Mouse (Mus musculus) forebrain, embryonic 10.5 days (tissue): ENCODE data around the gene Siglec1. TPM values are rescaled to one million over a fixed set of nuclear protein-coding genes. Genes with fewer than 3 reads are reported as not detected.
"Not testable (repeated sequence)": the region's sequence is repeated elsewhere in the genome, so short reads cannot be mapped to it uniquely, and the experiment has no call there.

Experiments
- DNase-seq: peaks from one replicate; pipeline ENCODE4 v3.0.0-alpha.2; 2017; ENCODE audit warnings: low spot score; ENCODE audit errors: extremely low spot score
- H3K27ac ChIP-seq: fragments of 300-500 bp; sonication (generic); 2 replicates; pipeline ENCODE4 v1.5.1; 2016; ENCODE audit warnings: mild to moderate bottlenecking
- H3K27me3 ChIP-seq: fragments of 300-500 bp; sonication (generic); 2 replicates; pipeline ENCODE4 v1.6.1; 2016; ENCODE audit warnings: mild to moderate bottlenecking; ENCODE audit not compliant: poor library complexity, severe bottlenecking
- H3K36me3 ChIP-seq: fragments of 300-500 bp; sonication (generic); replicated peaks from 2 replicates; pipeline ENCODE4 v1.6.1; 2016; ENCODE audit warnings: mild to moderate bottlenecking, moderate library complexity
- H3K4me1 ChIP-seq: fragments of 300-500 bp; sonication (generic); 2 replicates; pipeline ENCODE4 v1.6.1; 2016
- H3K4me3 ChIP-seq: fragments of 300-500 bp; sonication (generic); 2 replicates; pipeline ENCODE4 v1.5.1; 2016; ENCODE audit warnings: mild to moderate bottlenecking, moderate library complexity
- H3K9me3 ChIP-seq: fragments of 300-500 bp; sonication (generic); 2 replicates; pipeline ENCODE4 v1.6.1; 2016; ENCODE audit warnings: mild to moderate bottlenecking, moderate library complexity
- WGBS: fragments of 180-500 bp; shearing (Covaris S2); methylation state at CpG from one replicate; pipeline ENCODE4 v1.1.7; 2016; 5-methylcytosine and 5-hydroxymethylcytosine counted together
- polyA plus RNA-seq: library from polyadenylated mRNA; unstranded; fragments of >200 nt; fragmentation: Nextera tagmentation; extraction: Ambion mirVana; gene quantifications from 2 replicates; pipeline ENCODE4 v1.2.1, GENCODE M21; 2016

Gene Siglec1
- polyA plus RNA-seq, 1 experiment from 2014 or later, result 0.12 TPM

- H3K27ac ChIP-seq, result peak overlapping the region; percentile 91
- WGBS, result 39% methylated on average over 9 of the region's 9 CpGs
- peaks cover 28% of the 10 kb centered on the region for H3K27me3 ChIP-seq
- H3K4me1 ChIP-seq, result peaks cover 37% of the 10 kb centered on the region
- DNase-seq, result no peak
- no peaks in the 10 kb centered on the region for H3K36me3 ChIP-seq
- no peaks in the 10 kb centered on the region for H3K9me3 ChIP-seq
- H3K4me3 ChIP-seq, result peak overlapping the region; percentile 65
Observed at GRCm38 (mm10) chr2:131125964-131126815, 39.6 kb upstream of the Siglec1 start.

GRCm38 (mm10) chr2:131125157-131125963, 38.8 kb upstream of the Siglec1 start:
- no peak overlapping the region for H3K4me3 ChIP-seq
- no peaks in the 10 kb centered on the region for H3K9me3 ChIP-seq
- H3K27me3 ChIP-seq, result peaks cover 28% of the 10 kb centered on the region
- WGBS, result 90% methylated on average over 9 of the region's 9 CpGs
- DNase-seq, result no peak
- peak overlapping the region; percentile 12; the same call in 1 of the 2 replicates for H3K27ac ChIP-seq
- peaks cover 37% of the 10 kb centered on the region for H3K4me1 ChIP-seq
- no peaks in the 10 kb centered on the region for H3K36me3 ChIP-seq

GRCm38 (mm10) chr2:131124166-131124565, 37.6 kb upstream of the Siglec1 start:
- Histone ChIP-seq H3K36me3 (no peaks in the 10 kb centered on the region), H3K27ac (no peak overlapping the region), H3K27me3 (peaks cover 28% of the 10 kb centered on the region)

GRCm38 (mm10) chr2:131118968-131119574, 32.5 kb upstream of the Siglec1 start:
- Histone ChIP-seq H3K27ac (no peak overlapping the region), H3K4me3 (no peak overlapping the region), H3K4me1 (no peaks in the 10 kb centered on the region), H3K27me3 (no peaks in the 10 kb centered on the region; the same call in 1 of the 2 replicates), H3K36me3 (no peaks in the 10 kb centered on the region), H3K9me3 (no peaks in the 10 kb centered on the region)
- 91% methylated on average over 2 of the region's 2 CpGs for WGBS
- no peak for DNase-seq

More at GRCm38 (mm10) chr2:131124166-131124565, 37.6 kb upstream of the Siglec1 start:
- DNase-seq, result no peak
- H3K4me3 ChIP-seq, result no peak overlapping the region
- H3K9me3 ChIP-seq, result no peaks in the 10 kb centered on the region
- H3K4me1 ChIP-seq, result peaks cover 33% of the 10 kb centered on the region
- WGBS, result 79% methylated on average over 3 of the region's 3 CpGs

GRCm38 (mm10) chr2:131105989-131106388, 19.4 kb upstream of the Siglec1 start:
- H3K9me3 ChIP-seq, result no peaks in the 10 kb centered on the region
- 90% methylated on average over 5 of the region's 5 CpGs for WGBS
- no peaks in the 10 kb centered on the region for H3K4me1 ChIP-seq
- no peak overlapping the region for H3K27ac ChIP-seq
- no peaks in the 10 kb centered on the region for H3K27me3 ChIP-seq
- H3K4me3 ChIP-seq, result no peak overlapping the region
- no peak for DNase-seq
- H3K36me3 ChIP-seq, result no peaks in the 10 kb centered on the region

- 66% methylated on average over 4 of the region's 4 CpGs for WGBS
- H3K4me1 ChIP-seq, result not testable (repeated sequence)
Observed at GRCm38 (mm10) chr2:131105061-131105460, 18.5 kb upstream of the Siglec1 start.

GRCm38 (mm10) chr2:131104021-131104420, 17.5 kb upstream of the Siglec1 start:
- H3K9me3 ChIP-seq, result no peaks in the 10 kb centered on the region
- WGBS, result 91% methylated on average over 4 of the region's 4 CpGs
- no peak overlapping the region for H3K27ac ChIP-seq
- no peaks in the 10 kb centered on the region for H3K4me1 ChIP-seq
- no peak for DNase-seq
- no peaks in the 10 kb centered on the region for H3K27me3 ChIP-seq
- H3K36me3 ChIP-seq, result no peaks in the 10 kb centered on the region
- no peak overlapping the region for H3K4me3 ChIP-seq

More at GRCm38 (mm10) chr2:131105061-131105460, 18.5 kb upstream of the Siglec1 start:
- DNase-seq, H3K4me3 ChIP-seq, H3K36me3 ChIP-seq, H3K27me3 ChIP-seq, H3K9me3 ChIP-seq, H3K27ac ChIP-seq: not testable (repeated sequence)

- Histone ChIP-seq H3K4me3 (no peak overlapping the region), H3K36me3 (no peaks in the 10 kb centered on the region), H3K27ac (no peak overlapping the region), H3K4me1 (peaks cover 15% of the 10 kb centered on the region), H3K27me3 (no peaks in the 10 kb centered on the region), H3K9me3 (no peaks in the 10 kb centered on the region)
- no peak for DNase-seq
- WGBS, result 53% methylated on average over 3 of the region's 3 CpGs
Observed at GRCm38 (mm10) chr2:131101530-131101929, 15.0 kb upstream of the Siglec1 start.

GRCm38 (mm10) chr2:131097087-131097486, 10.5 kb upstream of the Siglec1 start:
- peaks cover 25% of the 10 kb centered on the region for H3K4me1 ChIP-seq
- peak; percentile 14 for DNase-seq
- H3K9me3 ChIP-seq, result no peaks in the 10 kb centered on the region
- WGBS, result 87% methylated on average over 4 of the region's 4 CpGs
- peak overlapping the region; percentile 86 for H3K27ac ChIP-seq
- H3K4me3 ChIP-seq, result no peak overlapping the region
- H3K36me3 ChIP-seq, result no peaks in the 10 kb centered on the region
- no peaks in the 10 kb centered on the region for H3K27me3 ChIP-seq

- no peaks in the 10 kb centered on the region for H3K36me3 ChIP-seq
- peak; percentile 44 for DNase-seq
- peak overlapping the region; percentile 11 for H3K4me3 ChIP-seq
- no peaks in the 10 kb centered on the region for H3K9me3 ChIP-seq
- 24% methylated on average over 9 of the region's 9 CpGs for WGBS
- H3K4me1 ChIP-seq, result peaks cover 25% of the 10 kb centered on the region
- H3K27me3 ChIP-seq, result no peaks in the 10 kb centered on the region
- peak overlapping the region; percentile 86 for H3K27ac ChIP-seq
Observed at GRCm38 (mm10) chr2:131096101-131096795, 9.7 kb upstream of the Siglec1 start.

- Histone ChIP-seq H3K36me3 (no peaks in the 10 kb centered on the region), H3K27ac (no peak overlapping the region), H3K9me3 (no peaks in the 10 kb centered on the region), H3K4me3 (no peak overlapping the region), H3K27me3 (no peaks in the 10 kb centered on the region), H3K4me1 (peaks cover 25% of the 10 kb centered on the region)
- DNase-seq, result peak; percentile 65
- WGBS, result 0% methylated on average over 1 of the region's 1 CpGs
Observed at GRCm38 (mm10) chr2:131094823-131095222, 8.3 kb upstream of the Siglec1 start.

GRCm38 (mm10) chr2:131093577-131093976, 7.0 kb upstream of the Siglec1 start:
- DNase-seq, result no peak
- Histone ChIP-seq H3K4me3 (no peak overlapping the region), H3K4me1 (peaks cover 25% of the 10 kb centered on the region), H3K27me3 (no peaks in the 10 kb centered on the region), H3K9me3 (no peaks in the 10 kb centered on the region), H3K36me3 (no peaks in the 10 kb centered on the region), H3K27ac (no peak overlapping the region)
- WGBS, result 90% methylated on average over 5 of the region's 5 CpGs
